Mouse (Mus musculus): ENCODE data around the gene Sfxn1. TPM values are rescaled to one million over a fixed set of nuclear protein-coding genes. Genes with fewer than 3 reads are reported as not detected.

Gene Sfxn1
- total and polyA plus RNA-seq, 2 experiments, result 26.2 to 63.2 TPM

DNA sequence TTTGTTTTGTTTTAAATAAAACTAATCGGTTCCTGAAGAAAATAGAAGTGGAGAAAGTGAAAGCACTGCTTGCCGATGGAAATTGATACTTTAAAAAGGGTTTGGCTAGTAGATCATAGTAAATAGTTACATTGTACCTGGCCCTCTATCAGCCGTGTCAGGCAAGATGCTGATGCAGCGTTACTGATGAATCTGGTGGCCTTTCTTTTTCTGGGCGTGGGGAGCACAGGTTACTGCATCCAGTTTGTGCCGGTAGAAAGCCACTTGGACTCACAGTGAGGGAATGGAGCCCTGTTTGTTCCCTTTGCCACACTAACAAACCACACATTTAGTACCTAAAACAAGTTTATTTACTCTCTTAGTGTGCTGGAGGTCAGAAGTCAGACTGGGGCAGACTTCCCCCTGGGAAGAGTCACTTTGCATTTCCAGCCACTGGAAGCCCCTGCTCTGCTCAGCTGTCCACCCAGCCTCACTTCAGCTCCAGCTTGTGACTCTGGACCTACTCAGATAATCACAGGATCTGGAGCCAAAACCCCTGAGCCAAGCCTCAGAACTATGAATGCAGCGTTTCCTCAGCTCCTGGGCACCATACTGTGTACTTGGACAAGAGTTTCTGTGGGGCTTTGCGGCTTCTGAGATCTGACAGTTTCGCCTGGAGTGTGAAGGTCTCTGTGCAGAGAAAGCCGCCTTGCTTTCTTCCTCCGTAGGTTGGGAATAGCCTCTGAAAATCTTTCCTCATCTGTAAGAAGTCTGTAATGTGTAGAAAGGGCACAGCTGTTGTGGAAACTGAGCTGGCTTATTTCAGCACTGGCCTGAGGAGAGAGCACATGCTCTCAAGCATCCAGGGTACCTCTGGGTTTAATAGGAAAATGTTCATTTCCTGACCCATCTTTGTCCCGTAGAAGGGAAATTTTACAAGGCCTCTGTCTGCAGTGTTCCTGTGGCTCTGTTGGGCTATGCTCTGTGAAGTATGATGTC is 8.4 kb downstream of the Sfxn1 start:
- Histone ChIP-seq H3K4me1 (ENCODE audit: control insufficient read depth, insufficient read depth, low read length) (peaks cover 43% of the 10 kb centered on the region), H3K9ac (ENCODE audit: low read depth, low read length) (peak overlapping the region; percentile 18; the same call in 1 of the 2 replicates), H3K27ac (replicated peaks; ENCODE audit: insufficient read depth, low read depth, low read length) (peak overlapping the region; percentile 86), H3K4me3 (ENCODE audit: insufficient read depth, low read depth, low read length) (0 out of 2 replicates have a peak overlapping the region, but pooled peaks have one; percentile 17), H3K36me3 (ENCODE audit: control insufficient read depth, insufficient read depth, low read length) (peaks cover 2% of the 10 kb centered on the region; the same call in 1 of the 2 replicates), H3K27me3 (ENCODE audit: control insufficient read depth, insufficient read depth, low read length) (no peaks in the 10 kb centered on the region), H3K79me2 (ENCODE audit: control insufficient read depth, insufficient read depth, low read length) (peaks cover 23% of the 10 kb centered on the region; the same call in 1 of the 2 replicates)
- DNase-seq (ENCODE audit: extremely low read depth, low read depth, low spot score), result peak; percentile 80
- 35% methylated on average over 12 of the region's 12 CpGs for WGBS
- TF ChIP-seq POLR2A (IDR thresholded peaks at IDR 0.05; ENCODE audit: extremely low read depth, insufficient read depth, low read length), result no peak
- TF ChIP-seq CTCF (IDR thresholded peaks at IDR 0.05; ENCODE audit: low read depth, low read length), result no peak

DNA sequence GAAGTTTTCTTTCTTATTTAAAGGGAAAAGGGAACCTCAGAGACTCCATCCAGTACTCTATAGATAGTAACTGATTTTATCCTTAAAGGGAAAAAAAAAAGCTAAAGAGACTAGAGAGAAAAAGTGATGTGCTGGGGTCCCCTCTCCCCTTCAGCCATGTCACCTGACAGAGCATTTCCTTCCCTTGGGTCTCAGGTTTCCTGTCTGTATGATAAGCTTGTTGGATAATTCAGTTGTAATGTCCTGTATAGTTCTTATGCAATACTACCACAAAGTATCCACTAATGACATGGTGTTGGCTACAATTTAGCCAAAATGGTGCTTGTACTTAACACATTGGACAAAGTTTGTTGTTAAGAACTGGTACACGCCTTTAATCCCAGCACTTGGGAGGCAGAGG is 9.1 kb downstream of the Sfxn1 start:
- Histone ChIP-seq H3K4me3 (ENCODE audit: insufficient read depth, low read depth, low read length) (no peak overlapping the region), H3K27ac (replicated peaks; ENCODE audit: insufficient read depth, low read depth, low read length) (peak overlapping the region; percentile 86; the same call in 1 of the 2 replicates), H3K79me2 (ENCODE audit: control insufficient read depth, insufficient read depth, low read length) (peaks cover 19% of the 10 kb centered on the region; the same call in 1 of the 2 replicates), H3K4me1 (ENCODE audit: control insufficient read depth, insufficient read depth, low read length) (peaks cover 38% of the 10 kb centered on the region), H3K9ac (ENCODE audit: low read depth, low read length) (no peak overlapping the region), H3K36me3 (ENCODE audit: control insufficient read depth, insufficient read depth, low read length) (peaks cover 7% of the 10 kb centered on the region), H3K27me3 (ENCODE audit: control insufficient read depth, insufficient read depth, low read length) (no peaks in the 10 kb centered on the region)
- peak; percentile 40 for DNase-seq (ENCODE audit: extremely low read depth, low read depth, low spot score)
- WGBS, result 50% methylated on average over 1 of the region's 1 CpGs
- TF ChIP-seq POLR2A (IDR thresholded peaks at IDR 0.05; ENCODE audit: extremely low read depth, insufficient read depth, low read length), result no peak

DNA sequence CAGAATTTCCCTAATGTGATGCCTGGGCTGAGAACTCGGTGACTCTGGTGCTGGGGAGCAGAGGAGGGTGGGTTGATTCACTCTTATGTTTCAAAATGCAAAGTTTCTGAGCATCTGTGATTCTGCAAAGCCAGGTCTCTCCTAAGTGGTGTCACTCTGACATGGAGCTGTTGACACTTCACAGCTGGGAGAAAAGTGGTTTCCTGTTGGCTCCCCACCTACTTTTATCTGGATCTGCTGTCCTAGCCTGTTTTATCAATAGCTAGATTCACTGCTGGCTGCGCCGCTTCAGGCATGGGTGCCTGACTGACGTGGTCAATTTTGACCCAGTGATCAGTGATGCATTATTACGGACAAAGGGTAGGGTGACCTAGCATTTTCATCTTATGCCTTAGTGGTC is 11.3 kb downstream of the Sfxn1 start:
- DNase-seq (ENCODE audit: extremely low read depth, low read depth, low spot score), result peak; percentile 27
- no peak for TF ChIP-seq POLR2A (IDR thresholded peaks at IDR 0.05; ENCODE audit: extremely low read depth, insufficient read depth, low read length)
- TF ChIP-seq CTCF (IDR thresholded peaks at IDR 0.05; ENCODE audit: low read depth, low read length), result no peak
- Histone ChIP-seq H3K27ac (replicated peaks; ENCODE audit: insufficient read depth, low read depth, low read length) (no peak overlapping the region), H3K79me2 (ENCODE audit: control insufficient read depth, insufficient read depth, low read length) (peaks cover 19% of the 10 kb centered on the region; the same call in 1 of the 2 replicates), H3K36me3 (ENCODE audit: control insufficient read depth, insufficient read depth, low read length) (peaks cover 24% of the 10 kb centered on the region), H3K27me3 (ENCODE audit: control insufficient read depth, insufficient read depth, low read length) (no peaks in the 10 kb centered on the region), H3K4me3 (ENCODE audit: insufficient read depth, low read depth, low read length) (no peak overlapping the region), H3K4me1 (ENCODE audit: control insufficient read depth, insufficient read depth, low read length) (peaks cover 22% of the 10 kb centered on the region), H3K9ac (ENCODE audit: low read depth, low read length) (no peak overlapping the region)
- 52% methylated on average over 5 of the region's 5 CpGs for WGBS

DNA sequence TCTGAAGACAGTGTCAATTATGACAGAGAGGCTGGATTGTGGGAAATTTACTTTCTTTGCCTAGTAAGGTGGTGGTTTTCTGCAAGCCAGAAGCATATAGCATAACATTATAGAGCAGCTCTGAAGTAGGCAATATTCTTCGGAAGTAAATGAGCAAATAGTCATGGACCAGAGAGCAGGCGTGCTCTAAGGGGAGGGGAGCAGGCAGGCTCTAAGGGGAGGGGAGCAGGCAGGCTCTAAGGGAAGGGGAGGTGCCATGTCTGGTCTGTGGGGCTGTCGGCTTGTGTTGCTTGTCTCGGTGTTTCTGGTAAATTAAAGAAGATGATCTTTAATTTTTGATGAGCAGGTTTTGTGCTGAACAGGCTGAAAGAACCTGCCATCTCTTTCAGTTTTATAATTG is 12.5 kb downstream of the Sfxn1 start:
- Histone ChIP-seq H3K36me3 (ENCODE audit: control insufficient read depth, insufficient read depth, low read length) (peaks cover 35% of the 10 kb centered on the region), H3K4me1 (ENCODE audit: control insufficient read depth, insufficient read depth, low read length) (peaks cover 13% of the 10 kb centered on the region)
- 62% methylated on average over 4 of the region's 4 CpGs for WGBS

DNA sequence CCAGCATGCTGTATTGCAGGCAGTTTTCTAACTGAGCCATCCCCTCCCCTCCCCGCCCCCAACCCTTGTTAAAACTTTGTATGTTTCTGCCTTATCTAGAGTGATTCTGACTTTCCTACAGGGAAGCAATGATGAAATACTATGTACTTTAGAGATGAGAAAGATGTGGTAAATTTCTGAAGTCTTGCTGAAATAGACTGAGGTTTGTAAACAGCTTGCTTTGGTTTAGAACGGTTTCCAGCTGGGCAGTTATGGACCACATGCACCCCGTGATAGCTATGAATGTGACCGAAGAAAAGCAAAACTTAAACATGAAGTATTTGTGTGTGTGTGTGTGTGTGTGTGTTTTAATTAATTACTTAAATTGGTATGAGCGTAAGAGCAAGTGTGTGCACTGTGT is 13.2 kb downstream of the Sfxn1 start:
- Histone ChIP-seq H3K9ac (ENCODE audit: low read depth, low read length) (no peak overlapping the region), H3K36me3 (ENCODE audit: control insufficient read depth, insufficient read depth, low read length) (peaks cover 40% of the 10 kb centered on the region), H3K27me3 (ENCODE audit: control insufficient read depth, insufficient read depth, low read length) (no peaks in the 10 kb centered on the region), H3K79me2 (ENCODE audit: control insufficient read depth, insufficient read depth, low read length) (peaks cover 7% of the 10 kb centered on the region; the same call in 1 of the 2 replicates), H3K27ac (replicated peaks; ENCODE audit: insufficient read depth, low read depth, low read length) (no peak overlapping the region), H3K4me3 (ENCODE audit: insufficient read depth, low read depth, low read length) (no peak overlapping the region), H3K4me1 (ENCODE audit: control insufficient read depth, insufficient read depth, low read length) (peaks cover 8% of the 10 kb centered on the region)
- WGBS, result 55% methylated on average over 5 of the region's 5 CpGs
- TF ChIP-seq POLR2A (IDR thresholded peaks at IDR 0.05; ENCODE audit: extremely low read depth, insufficient read depth, low read length) (no peak), CTCF (IDR thresholded peaks at IDR 0.05; ENCODE audit: low read depth, low read length) (no peak)
- DNase-seq (ENCODE audit: extremely low read depth, low read depth, low spot score), result peak; percentile 34

More for the DNA sequence above, 12.5 kb downstream of the Sfxn1 start:
- Histone ChIP-seq H3K27me3 (ENCODE audit: control insufficient read depth, insufficient read depth, low read length) (no peaks in the 10 kb centered on the region), H3K79me2 (ENCODE audit: control insufficient read depth, insufficient read depth, low read length) (peaks cover 11% of the 10 kb centered on the region; the same call in 1 of the 2 replicates), H3K27ac (replicated peaks; ENCODE audit: insufficient read depth, low read depth, low read length) (no peak overlapping the region), H3K9ac (ENCODE audit: low read depth, low read length) (no peak overlapping the region), H3K4me3 (ENCODE audit: insufficient read depth, low read depth, low read length) (no peak overlapping the region)
- no peak for TF ChIP-seq CTCF (IDR thresholded peaks at IDR 0.05; ENCODE audit: low read depth, low read length)
- TF ChIP-seq POLR2A (IDR thresholded peaks at IDR 0.05; ENCODE audit: extremely low read depth, insufficient read depth, low read length), result no peak
- DNase-seq (ENCODE audit: extremely low read depth, low read depth, low spot score), result no peak
